Mouse (Mus musculus) MEL (cell line): ENCODE data around the gene Zic5.

Source experiments
- CTCF ChIP-seq, 3 experiments: IDR thresholded peaks in 2 of 3; conservative IDR thresholded peaks in 1 of 3; 2 replicates each; pipeline ENCODE4 v1.5.1; 2011 to 2012; ENCODE audit warnings: low read length in 3 of 3, low read depth in 2 of 3, mild to moderate bottlenecking in 2 of 3, improper control_type of control experiment in 1 of 3, inconsistent platforms in 1 of 3, mixed read lengths in 1 of 3, moderate library complexity in 1 of 3; ENCODE audit not compliant: control insufficient read depth in 1 of 3, insufficient read depth in 1 of 3, poor library complexity in 1 of 3, severe bottlenecking in 1 of 3
- MYB ChIP-seq: IDR thresholded peaks from 2 replicates; pipeline ENCODE4 v1.6.1; 2011; ENCODE audit warnings: mild to moderate bottlenecking, low read depth, low read length, improper control_type of control experiment
- POLR2A ChIP-seq, 2 experiments: IDR thresholded peaks; 2 replicates each; pipeline ENCODE4 v1.6.1; 2011 to 2012; ENCODE audit warnings: low read length in 2 of 2, mild to moderate bottlenecking in 2 of 2, control low read depth in 1 of 2, improper control_type of control experiment in 1 of 2, low read depth in 1 of 2, moderate library complexity in 1 of 2; ENCODE audit not compliant: control insufficient read depth in 1 of 2, insufficient read depth in 1 of 2, poor library complexity in 1 of 2
- RCOR1 ChIP-seq: IDR thresholded peaks from 2 replicates; pipeline ENCODE4 v1.6.1; 2012; ENCODE audit warnings: low read depth, mild to moderate bottlenecking, inconsistent platforms, low read length, improper control_type of control experiment

DNA sequence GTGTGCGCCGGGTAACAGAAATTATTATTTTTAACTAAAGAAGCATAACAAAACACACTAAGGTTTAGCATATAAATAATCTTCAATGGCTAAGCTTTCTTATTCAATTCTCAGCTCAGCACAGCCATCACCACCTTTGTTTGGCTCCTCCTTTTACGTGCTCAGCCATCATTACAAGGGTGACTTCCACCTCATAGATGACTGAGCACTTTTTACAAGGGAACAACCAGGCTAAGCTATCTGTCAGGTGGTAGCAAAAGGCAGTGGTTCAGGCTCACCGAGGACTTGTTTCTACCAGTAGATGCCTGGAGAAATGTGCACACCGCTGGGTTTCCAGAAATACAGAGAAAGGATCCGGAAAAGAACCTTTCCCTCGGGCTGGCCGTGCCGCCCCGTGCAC, 31.4 kb downstream of the Zic5 start:
- no peak for TF ChIP-seq CTCF (IDR thresholded peaks at IDR 0.05 in 2 of 3, conservative IDR thresholded peaks at IDR 0.05 in 1 of 3; ENCODE audit: control insufficient read depth in 1 of 3, insufficient read depth in 1 of 3, low read depth in 2 of 3, low read length in 3 of 3, poor library complexity in 1 of 3, severe bottlenecking in 1 of 3)
- no peak for TF ChIP-seq POLR2A (IDR thresholded peaks at IDR 0.05; ENCODE audit: control insufficient read depth in 1 of 2, insufficient read depth in 1 of 2, low read depth in 1 of 2, low read length in 2 of 2, poor library complexity in 1 of 2)
- no peak for TF ChIP-seq MYB
- TF ChIP-seq RCOR1: no peak
